Mouse (Mus musculus): Measurements from ENCODE around the gene Fgf15.

DNA sequence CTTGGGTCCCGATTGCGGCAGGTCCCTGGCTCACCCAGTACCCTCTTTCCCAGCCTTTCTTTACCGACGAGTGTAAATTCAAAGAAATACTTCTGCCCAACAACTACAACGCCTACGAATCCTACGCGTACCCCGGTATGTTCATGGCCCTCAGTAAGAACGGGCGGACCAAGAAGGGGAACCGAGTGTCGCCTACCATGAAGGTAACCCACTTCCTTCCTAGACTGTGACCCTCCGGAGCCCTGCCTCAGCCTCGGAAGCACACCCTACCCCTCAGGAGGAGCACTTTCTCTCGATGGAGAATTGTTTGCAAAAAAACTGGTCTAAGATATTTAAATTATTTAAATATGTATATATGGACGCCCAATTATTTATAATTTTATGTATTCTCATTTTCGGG, 33.6 kb upstream of the Fgf15 start:
- TF ChIP-seq GATA1 (IDR thresholded peaks at IDR 0.05; ENCODE audit: borderline replicate concordance, low read length) = no peak
- TF ChIP-seq FLI1 (IDR thresholded peaks at IDR 0.05; ENCODE audit: low read length) = no peak

Data from megakaryocyte, embryonic 14.5 days (primary cell).